Mouse (Mus musculus) limb, embryonic 12.5 days (tissue): ENCODE results near the gene Tmem132c. TPM values are rescaled to one million over a fixed set of nuclear protein-coding genes. Genes with fewer than 3 reads are reported as not detected.

Experiments
- ATAC-seq: fragments of 200-750 bp; cut with Nextera tagmentation; 2 replicates; pipeline ENCODE4 v1.8.0; 2017; ENCODE audit warnings: low read depth, moderate TSS enrichment; ENCODE audit not compliant: insufficient number of reproducible peaks, insufficient read depth, low FRiP score, low TSS enrichment
- H3K27ac ChIP-seq: fragments of 300-500 bp; sonication (generic); 2 replicates; pipeline ENCODE4 v1.5.1; 2016; ENCODE audit warnings: mild to moderate bottlenecking, moderate library complexity
- H3K27me3 ChIP-seq: fragments of 300-500 bp; sonication (generic); 2 replicates; pipeline ENCODE4 v1.6.1; 2016; ENCODE audit warnings: mild to moderate bottlenecking, moderate library complexity
- H3K36me3 ChIP-seq: fragments of 300-500 bp; sonication (generic); 2 replicates; pipeline ENCODE4 v1.6.1; 2016; ENCODE audit warnings: mild to moderate bottlenecking, moderate library complexity
- H3K4me1 ChIP-seq: fragments of 300-500 bp; sonication (generic); replicated peaks from 2 replicates; pipeline ENCODE4 v1.6.1; 2016
- H3K4me2 ChIP-seq: fragments of 300-500 bp; sonication (generic); 2 replicates; pipeline ENCODE4 v1.6.1; 2016; ENCODE audit warnings: mild to moderate bottlenecking, moderate library complexity
- H3K4me3 ChIP-seq: fragments of 300-500 bp; sonication (generic); replicated peaks from 2 replicates; pipeline ENCODE4 v1.5.1; 2016; ENCODE audit warnings: mild to moderate bottlenecking
- H3K9ac ChIP-seq: fragments of 300-500 bp; sonication (generic); replicated peaks from 2 replicates; pipeline ENCODE4 v1.6.1; 2016; ENCODE audit warnings: mild to moderate bottlenecking, moderate library complexity
- H3K9me3 ChIP-seq: fragments of 300-500 bp; sonication (generic); 2 replicates; pipeline ENCODE4 v1.6.1; 2016; ENCODE audit warnings: mild to moderate bottlenecking, moderate library complexity
- WGBS: fragments of 180-500 bp; shearing (Covaris S2); methylation state at CpG from one replicate; pipeline ENCODE4 v1.1.7; 2016; 5-methylcytosine and 5-hydroxymethylcytosine counted together
- polyA plus RNA-seq: library from polyadenylated mRNA; unstranded; fragments of >200 nt; fragmentation: Nextera tagmentation; extraction: Ambion mirVana; gene quantifications from 2 replicates; pipeline ENCODE4 v1.2.1, GENCODE M21; 2016

Tmem132c gene
- polyA plus RNA-seq, 1 experiment from 2014 or later: 48.0 TPM

GRCm38 (mm10) chr5:127286886-127287285 lies 45.3 kb downstream of the Tmem132c start:
- no peak overlapping the region for H3K4me2 ChIP-seq
- 0 out of 2 replicates have a peak, but pooled peaks cover 5% of the 10 kb centered on the region for H3K36me3 ChIP-seq
- peaks cover 5% of the 10 kb centered on the region; the same call in 1 of the 2 replicates for H3K9me3 ChIP-seq
- H3K4me3 ChIP-seq: no peak overlapping the region
- WGBS: 68% methylated on average over 5 of the region's 5 CpGs
- H3K27ac ChIP-seq: no peak overlapping the region
- no peak for ATAC-seq
- peaks cover 5% of the 10 kb centered on the region for H3K4me1 ChIP-seq
- no peak overlapping the region for H3K9ac ChIP-seq
- no peaks in the 10 kb centered on the region for H3K27me3 ChIP-seq

GRCm38 (mm10) chr5:127289659-127290058 lies 48.1 kb downstream of the Tmem132c start:
- H3K4me1 ChIP-seq: peaks cover 21% of the 10 kb centered on the region
- no peak overlapping the region for H3K27ac ChIP-seq
- no peaks in the 10 kb centered on the region for H3K27me3 ChIP-seq
- 93% methylated on average over 8 of the region's 8 CpGs for WGBS
- no peak overlapping the region for H3K4me2 ChIP-seq
- H3K36me3 ChIP-seq: 0 out of 2 replicates have a peak, but pooled peaks cover 5% of the 10 kb centered on the region
- ATAC-seq: no peak
- H3K9me3 ChIP-seq: peaks cover 5% of the 10 kb centered on the region; the same call in 1 of the 2 replicates
- no peak overlapping the region for H3K9ac ChIP-seq
- H3K4me3 ChIP-seq: no peak overlapping the region

GRCm38 (mm10) chr5:127290461-127291250 lies 49.0 kb downstream of the Tmem132c start:
- H3K9ac ChIP-seq: no peak overlapping the region
- WGBS: 60% methylated on average over 17 of the region's 17 CpGs
- peaks cover 29% of the 10 kb centered on the region for H3K4me1 ChIP-seq
- H3K9me3 ChIP-seq: peaks cover 5% of the 10 kb centered on the region; the same call in 1 of the 2 replicates
- H3K27me3 ChIP-seq: no peaks in the 10 kb centered on the region
- ATAC-seq: no peak
- no peak overlapping the region for H3K4me3 ChIP-seq
- no peak overlapping the region for H3K4me2 ChIP-seq
- H3K36me3 ChIP-seq: 0 out of 2 replicates have a peak, but pooled peaks cover 5% of the 10 kb centered on the region
- H3K27ac ChIP-seq: no peak overlapping the region

GRCm38 (mm10) chr5:127291581-127291980 lies 50.0 kb downstream of the Tmem132c start:
- Histone ChIP-seq H3K4me3 (no peak overlapping the region), H3K36me3 (no peaks in the 10 kb centered on the region), H3K27ac (no peak overlapping the region), H3K27me3 (no peaks in the 10 kb centered on the region), H3K4me2 (no peak overlapping the region), H3K4me1 (peaks cover 33% of the 10 kb centered on the region), H3K9ac (no peak overlapping the region), H3K9me3 (peaks cover 5% of the 10 kb centered on the region; the same call in 1 of the 2 replicates)
- 90% methylated on average over 7 of the region's 7 CpGs for WGBS
- ATAC-seq: no peak

DNA sequence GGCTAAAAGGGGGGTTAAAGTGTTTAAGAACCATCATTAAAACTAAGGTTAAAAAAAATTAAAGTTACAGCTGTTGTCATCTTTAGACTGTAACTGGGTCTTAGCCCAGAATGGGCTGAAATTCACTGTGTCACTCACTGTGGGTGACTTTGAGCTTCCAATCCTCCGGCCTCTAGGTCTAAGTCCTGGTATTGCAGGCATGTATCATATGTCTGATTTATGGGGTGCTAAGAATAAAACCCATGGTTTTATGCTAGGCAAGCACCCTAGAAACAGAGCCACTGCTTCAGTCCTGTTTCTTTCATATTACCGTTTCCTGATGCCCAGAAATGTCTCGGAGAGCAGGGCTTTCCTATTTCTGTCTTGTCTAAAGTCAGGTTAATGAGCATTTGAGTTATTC lies 52.1 kb downstream of the Tmem132c start:
- H3K27ac ChIP-seq: peak overlapping the region; percentile 57
- ATAC-seq: peak; percentile 27; the same call in 1 of the 2 replicates
- H3K9ac ChIP-seq: no peak overlapping the region
- no peak overlapping the region for H3K4me2 ChIP-seq
- H3K4me1 ChIP-seq: peaks cover 54% of the 10 kb centered on the region
- no peak overlapping the region for H3K4me3 ChIP-seq
- H3K36me3 ChIP-seq: no peaks in the 10 kb centered on the region
- peaks cover 5% of the 10 kb centered on the region; the same call in 1 of the 2 replicates for H3K9me3 ChIP-seq
- H3K27me3 ChIP-seq: no peaks in the 10 kb centered on the region
- WGBS: 35% methylated on average over 3 of the region's 3 CpGs

- no peak overlapping the region for H3K4me2 ChIP-seq
- no peaks in the 10 kb centered on the region for H3K36me3 ChIP-seq
- no peaks in the 10 kb centered on the region for H3K27me3 ChIP-seq
- no peak overlapping the region for H3K27ac ChIP-seq
- 43% methylated on average over 5 of the region's 5 CpGs for WGBS
- no peak for ATAC-seq
- H3K4me1 ChIP-seq: peaks cover 69% of the 10 kb centered on the region
- H3K9ac ChIP-seq: no peak overlapping the region
- no peaks in the 10 kb centered on the region for H3K9me3 ChIP-seq
- H3K4me3 ChIP-seq: no peak overlapping the region
Observed at GRCm38 (mm10) chr5:127297461-127297860, 55.9 kb downstream of the Tmem132c start.

DNA sequence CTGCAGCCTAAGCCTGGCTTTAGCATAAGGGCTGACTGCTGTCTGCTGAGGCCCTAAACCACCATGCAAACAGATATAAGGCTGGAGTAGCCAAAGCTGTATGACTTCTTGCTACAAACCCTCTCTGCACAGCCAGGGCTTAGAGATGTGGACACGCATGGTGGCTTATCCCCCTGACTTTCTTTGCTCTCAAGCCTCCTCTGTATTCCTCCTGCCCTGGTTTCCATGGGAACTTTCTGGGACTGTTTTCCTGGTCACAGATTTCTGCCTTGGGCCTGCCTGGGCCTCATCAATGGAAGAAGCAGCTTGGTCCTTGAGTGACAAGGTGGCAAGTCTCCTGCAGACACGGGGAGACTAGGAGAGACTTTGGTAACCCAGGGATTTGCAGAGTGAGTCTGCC lies 56.5 kb downstream of the Tmem132c start:
- no peaks in the 10 kb centered on the region for H3K9me3 ChIP-seq
- H3K4me3 ChIP-seq: no peak overlapping the region
- no peaks in the 10 kb centered on the region for H3K27me3 ChIP-seq
- H3K36me3 ChIP-seq: no peaks in the 10 kb centered on the region
- no peak overlapping the region for H3K4me2 ChIP-seq
- H3K4me1 ChIP-seq: peaks cover 68% of the 10 kb centered on the region
- H3K27ac ChIP-seq: peak overlapping the region; percentile 41; the same call in 1 of the 2 replicates
- no peak for ATAC-seq
- WGBS: 26% methylated on average over 2 of the region's 2 CpGs
- H3K9ac ChIP-seq: no peak overlapping the region

DNA sequence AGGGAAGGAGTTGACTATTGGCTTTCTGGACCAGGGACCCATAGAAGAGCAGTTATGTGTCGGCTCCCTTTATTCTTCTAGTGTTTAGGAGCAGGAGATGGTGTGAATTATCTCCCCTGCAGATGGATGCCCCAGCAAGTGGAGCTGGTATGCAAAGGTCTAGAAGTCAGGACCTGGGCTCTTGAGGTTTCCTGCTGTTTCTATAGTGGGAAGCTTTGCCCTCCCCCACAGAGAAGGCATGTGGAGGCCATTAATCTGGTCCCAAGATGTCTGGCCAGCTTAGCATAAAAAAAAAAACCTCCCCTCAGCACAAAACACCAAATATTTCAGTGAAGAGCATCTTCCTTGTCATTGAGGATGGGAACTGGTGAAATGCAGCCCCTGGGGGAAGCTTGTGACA lies 57.4 kb downstream of the Tmem132c start:
- 13% methylated on average over 1 of the region's 1 CpGs for whole genome bisulfite sequencing
- H3K9me3 ChIP-seq: no peaks in the 10 kb centered on the region
- no peak for ATAC-seq
- H3K9ac ChIP-seq: no peak overlapping the region
- no peaks in the 10 kb centered on the region for H3K36me3 ChIP-seq
- H3K4me2 ChIP-seq: no peak overlapping the region
- peaks cover 58% of the 10 kb centered on the region for H3K4me1 ChIP-seq
- no peaks in the 10 kb centered on the region for H3K27me3 ChIP-seq
- no peak overlapping the region for H3K4me3 ChIP-seq
- H3K27ac ChIP-seq: no peak overlapping the region

GRCm38 (mm10) chr5:127300597-127301254 lies 59.1 kb downstream of the Tmem132c start:
- peaks cover 54% of the 10 kb centered on the region for H3K4me1 ChIP-seq
- no peak for ATAC-seq

GRCm38 (mm10) chr5:127305312-127305711 lies 63.7 kb downstream of the Tmem132c start:
- WGBS: 65% methylated on average over 5 of the region's 5 CpGs
- H3K27me3 ChIP-seq: no peaks in the 10 kb centered on the region
- H3K4me3 ChIP-seq: no peak overlapping the region
- peaks cover 45% of the 10 kb centered on the region for H3K4me1 ChIP-seq
- H3K36me3 ChIP-seq: no peaks in the 10 kb centered on the region
- no peak overlapping the region for H3K4me2 ChIP-seq
- H3K9me3 ChIP-seq: no peaks in the 10 kb centered on the region
- no peak for ATAC-seq
- no peak overlapping the region for H3K27ac ChIP-seq
- no peak overlapping the region for H3K9ac ChIP-seq

More at GRCm38 (mm10) chr5:127300597-127301254, 59.1 kb downstream of the Tmem132c start:
- Histone ChIP-seq H3K27me3 (no peaks in the 10 kb centered on the region), H3K27ac (no peak overlapping the region), H3K36me3 (no peaks in the 10 kb centered on the region), H3K9ac (no peak overlapping the region), H3K9me3 (no peaks in the 10 kb centered on the region), H3K4me2 (no peak overlapping the region), H3K4me3 (no peak overlapping the region)
- WGBS: 67% methylated on average over 8 of the region's 8 CpGs

- H3K4me1 ChIP-seq: peaks cover 45% of the 10 kb centered on the region
- H3K4me2 ChIP-seq: no peak overlapping the region
- no peak overlapping the region for H3K4me3 ChIP-seq
- H3K9ac ChIP-seq: no peak overlapping the region
- H3K9me3 ChIP-seq: no peaks in the 10 kb centered on the region
- WGBS: 25% methylated on average over 5 of the region's 5 CpGs
- H3K27ac ChIP-seq: peak overlapping the region; percentile 50; the same call in 1 of the 2 replicates
- no peaks in the 10 kb centered on the region for H3K36me3 ChIP-seq
- no peak for ATAC-seq
- H3K27me3 ChIP-seq: no peaks in the 10 kb centered on the region
Observed at GRCm38 (mm10) chr5:127305719-127306118, 64.1 kb downstream of the Tmem132c start.
